Mouse (Mus musculus) liver, postnatal 0 days (tissue): ENCODE results near the gene Trim26. TPM values are rescaled to one million over a fixed set of nuclear protein-coding genes. Genes with fewer than 3 reads are reported as not detected.

Source experiments
- ATAC-seq: fragments of 200-750 bp; cut with Nextera tagmentation; 2 replicates; pipeline ENCODE4 v1.8.0; 2017; ENCODE audit warnings: mild to moderate bottlenecking, moderate library complexity
- DNase-seq: peaks from one replicate; pipeline ENCODE4 v3.0.0-alpha.2; 2016
- H3K27ac ChIP-seq: fragments of 300-500 bp; sonication (generic); 2 replicates; pipeline ENCODE4 v1.5.1; 2014; ENCODE audit warnings: antibody characterized with exemption, moderate library complexity, mild to moderate bottlenecking, low read depth
- H3K27me3 ChIP-seq: fragments of 300-500 bp; sonication (generic); 2 replicates; pipeline ENCODE4 v1.6.1; 2014; ENCODE audit warnings: low read length, control low read depth, mixed read lengths; ENCODE audit not compliant: insufficient read depth
- H3K36me3 ChIP-seq: fragments of 300-500 bp; sonication (generic); replicated peaks from 2 replicates; pipeline ENCODE4 v1.6.1; 2014; ENCODE audit warnings: mild to moderate bottlenecking, control low read depth, low read length, moderate library complexity, mixed read lengths; ENCODE audit not compliant: insufficient read depth
- H3K4me1 ChIP-seq: fragments of 300-500 bp; sonication (generic); 2 replicates; pipeline ENCODE4 v1.6.1; 2014; ENCODE audit warnings: antibody characterized with exemption, mild to moderate bottlenecking, control low read depth; ENCODE audit not compliant: insufficient read depth
- H3K4me2 ChIP-seq: fragments of 300-500 bp; sonication (generic); 2 replicates; pipeline ENCODE4 v1.6.1; 2014; ENCODE audit warnings: low read depth, mild to moderate bottlenecking, low read length, moderate library complexity, mixed read lengths
- H3K4me3 ChIP-seq: fragments of 300-500 bp; sonication (generic); 2 replicates; pipeline ENCODE4 v1.5.1; 2014; ENCODE audit warnings: low read depth, low read length
- H3K9ac ChIP-seq: fragments of 300-500 bp; sonication (generic); replicated peaks from 2 replicates; pipeline ENCODE4 v1.6.1; 2014; ENCODE audit warnings: mild to moderate bottlenecking, moderate library complexity
- H3K9me3 ChIP-seq: fragments of 300-500 bp; sonication (generic); 2 replicates; pipeline ENCODE4 v1.6.1; 2016; ENCODE audit warnings: mild to moderate bottlenecking, control low read depth, low read length, mixed read lengths
- CTCF ChIP-seq: sonication (generic); IDR thresholded peaks from 2 replicates; pipeline ENCODE4 v1.5.1; 2016; ENCODE audit warnings: antibody characterized with exemption, low read depth
- EP300 ChIP-seq: IDR thresholded peaks from 2 replicates; pipeline ENCODE4 v1.6.1; 2016; ENCODE audit warnings: antibody characterized with exemption, low read depth, mild to moderate bottlenecking
- WGBS: fragments of 180-500 bp; shearing (Covaris S2); extraction: QIAGEN DNeasy Blood & Tissue Kit; methylation state at CpG from one replicate; pipeline ENCODE4 v1.1.7; 2014; ENCODE audit not compliant: insufficient replicate concordance; 5-methylcytosine and 5-hydroxymethylcytosine counted together
- polyA plus RNA-seq: library from polyadenylated mRNA; unstranded; fragments of >200 nt; fragmentation: Nextera tagmentation; extraction: Ambion mirVana; gene quantifications from 2 replicates; pipeline ENCODE4 v1.2.1, GENCODE M21; 2015

Gene Trim26
- polyA plus RNA-seq, 1 experiment from 2014 or later = 16.8 TPM

DNA sequence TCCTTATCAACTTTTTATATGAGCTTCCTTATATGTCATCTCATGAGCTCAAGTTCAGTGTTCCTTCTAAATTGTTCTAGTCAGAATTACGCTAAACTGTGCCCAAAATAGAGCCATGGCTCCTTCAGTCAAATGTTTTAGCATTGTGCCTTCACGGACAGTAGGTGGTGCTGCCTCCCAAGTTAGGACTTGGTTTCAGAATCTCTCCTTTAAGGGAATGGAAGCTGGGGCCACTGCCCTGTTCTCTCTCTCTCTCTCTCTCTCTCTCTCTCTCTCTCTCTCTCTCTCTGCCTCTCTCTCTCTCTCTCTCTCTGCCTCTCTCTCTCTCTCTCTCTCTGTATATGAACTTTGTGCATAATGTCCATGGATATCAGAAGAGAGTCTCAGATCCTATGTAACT is 55.4 kb downstream of the Trim26 start:
- H3K36me3 ChIP-seq = no peaks in the 10 kb centered on the region
- no peak overlapping the region for H3K27ac ChIP-seq
- no peaks in the 10 kb centered on the region for H3K9me3 ChIP-seq
- H3K27me3 ChIP-seq = peaks cover 4% of the 10 kb centered on the region; the same call in 1 of the 2 replicates
- no peak overlapping the region for H3K4me2 ChIP-seq
- no peak overlapping the region for H3K9ac ChIP-seq
- TF ChIP-seq EP300 (no peak), CTCF (peak; percentile 85)
- H3K4me1 ChIP-seq = no peaks in the 10 kb centered on the region
- H3K4me3 ChIP-seq = no peak overlapping the region
- ATAC-seq = no peak
- peak; percentile 41 for DNase-seq
- 5% methylated on average over 2 of the region's 2 CpGs for WGBS

DNA sequence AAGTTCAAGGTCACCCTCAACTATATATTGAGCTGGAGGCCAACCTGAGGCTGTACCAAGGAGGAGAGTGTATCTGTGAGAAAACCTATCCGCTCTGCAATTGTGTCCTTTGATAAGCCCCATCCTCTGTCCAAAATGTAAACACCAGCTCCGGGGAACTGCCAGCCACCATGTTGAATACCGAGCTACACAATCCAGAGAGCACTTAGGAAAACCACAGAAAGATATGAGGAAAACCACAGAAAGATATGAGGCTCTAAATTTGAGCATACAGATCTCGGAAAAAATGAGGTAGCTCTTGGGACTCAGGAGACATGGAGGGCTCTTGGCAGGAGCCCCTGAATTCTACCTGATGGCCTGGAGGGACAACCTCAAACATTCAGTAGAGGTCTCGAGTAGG is 56.5 kb downstream of the Trim26 start:
- Histone ChIP-seq H3K9me3 (no peaks in the 10 kb centered on the region), H3K27me3 (peaks cover 4% of the 10 kb centered on the region; the same call in 1 of the 2 replicates), H3K4me2 (no peak overlapping the region), H3K9ac (no peak overlapping the region), H3K27ac (no peak overlapping the region), H3K4me3 (no peak overlapping the region), H3K36me3 (no peaks in the 10 kb centered on the region), H3K4me1 (no peaks in the 10 kb centered on the region)
- no peak for ATAC-seq
- DNase-seq = no peak
- no peak for TF ChIP-seq EP300
- TF ChIP-seq CTCF = no peak
- 27% methylated on average over 5 of the region's 5 CpGs for WGBS

DNA sequence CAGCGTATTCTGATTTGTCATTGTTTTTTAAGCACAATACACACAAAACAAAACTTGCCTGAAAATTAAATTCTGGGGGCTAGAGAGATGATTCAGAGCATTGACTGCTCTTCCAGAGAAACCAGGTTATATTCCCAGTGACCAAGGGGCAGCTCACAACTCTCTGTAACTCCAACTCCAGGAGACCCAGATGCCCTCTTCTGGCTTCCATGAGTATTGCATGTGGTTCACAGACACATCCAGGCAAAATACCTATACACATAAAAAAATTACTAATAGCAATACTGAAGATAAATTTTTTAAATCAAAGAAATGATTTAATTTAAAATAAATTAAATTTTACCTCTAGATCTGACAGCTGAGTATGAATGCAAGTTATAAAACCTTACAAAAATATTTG is 59.6 kb downstream of the Trim26 start:
- Histone ChIP-seq H3K9ac (no peak overlapping the region), H3K9me3 (no peaks in the 10 kb centered on the region), H3K27me3 (peaks cover 3% of the 10 kb centered on the region; the same call in 1 of the 2 replicates), H3K27ac (no peak overlapping the region), H3K4me1 (no peaks in the 10 kb centered on the region), H3K4me3 (no peak overlapping the region), H3K36me3 (no peaks in the 10 kb centered on the region), H3K4me2 (no peak overlapping the region)
- DNase-seq = peak; percentile 55
- ATAC-seq = no peak
- TF ChIP-seq CTCF (peak; percentile 75), EP300 (no peak)
- WGBS = 78% methylated on average over 1 of the region's 1 CpGs

DNA sequence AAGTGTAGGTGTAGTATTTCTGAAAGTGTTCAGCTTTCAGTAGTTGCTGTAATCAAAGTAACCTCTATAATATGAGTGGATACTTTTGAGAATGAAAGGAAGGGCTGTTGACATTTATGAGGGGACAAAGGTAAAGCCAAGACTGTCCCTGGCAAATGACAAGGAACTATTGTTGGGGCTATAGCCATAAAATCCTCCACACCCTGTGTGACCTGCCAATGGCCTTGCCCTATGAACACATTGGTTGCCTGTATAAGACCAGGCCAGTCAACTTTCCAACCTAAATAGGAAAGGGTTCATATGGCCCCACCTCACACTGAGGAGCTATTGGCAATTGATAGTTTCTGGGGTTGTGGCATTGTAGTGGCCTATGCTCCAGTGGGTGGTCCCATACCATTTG is 60.1 kb downstream of the Trim26 start:
- Histone ChIP-seq H3K4me2 (no peak overlapping the region), H3K27me3 (no peaks in the 10 kb centered on the region), H3K4me3 (no peak overlapping the region), H3K27ac (no peak overlapping the region), H3K9me3 (no peaks in the 10 kb centered on the region), H3K4me1 (no peaks in the 10 kb centered on the region), H3K36me3 (no peaks in the 10 kb centered on the region), H3K9ac (no peak overlapping the region)
- DNase-seq = no peak
- ATAC-seq = no peak
- TF ChIP-seq CTCF (no peak), EP300 (no peak)

DNA sequence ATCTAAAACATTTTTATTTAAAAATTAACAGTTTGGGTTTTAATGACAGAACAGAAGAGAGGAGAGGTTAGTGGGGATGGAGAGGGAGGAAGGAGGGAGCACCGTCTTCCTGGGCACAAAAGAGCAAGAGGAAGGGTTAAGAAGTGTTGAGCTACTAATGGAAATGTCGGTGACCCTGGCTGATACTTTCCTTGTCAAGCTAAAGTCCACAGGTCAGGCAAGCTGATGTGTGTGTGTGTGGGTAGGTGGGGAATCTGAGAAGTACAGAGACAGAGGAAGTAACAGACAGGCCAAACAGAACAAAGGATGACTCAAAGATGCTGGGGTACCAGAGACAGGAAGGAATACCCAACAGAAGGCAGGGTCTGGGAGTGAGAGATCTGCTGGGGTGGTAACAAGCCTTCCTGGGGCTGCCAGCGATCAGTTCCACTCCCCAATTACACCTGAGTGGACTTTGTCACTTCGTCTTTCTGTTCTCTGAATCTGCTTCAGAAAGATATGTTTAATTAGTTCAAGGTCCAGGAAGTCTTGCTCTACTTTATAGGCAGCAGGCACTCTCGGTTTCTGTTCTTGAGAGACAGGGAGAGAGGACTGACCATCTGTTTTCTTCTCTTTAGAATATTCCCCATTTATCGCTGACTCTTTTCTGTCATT is 60.7 kb downstream of the Trim26 start, which contains the start of gene Trim31:
TSS of gene Trim31 (plus strand) at position 567 of the 654 bp plus-strand sequence.
- TF ChIP-seq EP300 = no peak
- no peak for TF ChIP-seq CTCF
- H3K27ac ChIP-seq = no peak within 1 kb of the TSS
- ATAC-seq (no peak), DNase-seq (no peak)
- H3K4me2 ChIP-seq = no peak within 1 kb of the TSS
- H3K36me3 ChIP-seq = no peaks in the 10 kb centered on the region
- H3K4me1 ChIP-seq = no peaks in the 10 kb centered on the region
- WGBS = 57% methylated on average over 6 of the region's 6 CpGs
- H3K27me3 ChIP-seq = no peaks in the 10 kb centered on the region
- H3K9me3 ChIP-seq = no peaks in the 10 kb centered on the region
- H3K4me3 ChIP-seq = no peak within 1 kb of the TSS
- H3K9ac ChIP-seq = no peak within 1 kb of the TSS

DNA sequence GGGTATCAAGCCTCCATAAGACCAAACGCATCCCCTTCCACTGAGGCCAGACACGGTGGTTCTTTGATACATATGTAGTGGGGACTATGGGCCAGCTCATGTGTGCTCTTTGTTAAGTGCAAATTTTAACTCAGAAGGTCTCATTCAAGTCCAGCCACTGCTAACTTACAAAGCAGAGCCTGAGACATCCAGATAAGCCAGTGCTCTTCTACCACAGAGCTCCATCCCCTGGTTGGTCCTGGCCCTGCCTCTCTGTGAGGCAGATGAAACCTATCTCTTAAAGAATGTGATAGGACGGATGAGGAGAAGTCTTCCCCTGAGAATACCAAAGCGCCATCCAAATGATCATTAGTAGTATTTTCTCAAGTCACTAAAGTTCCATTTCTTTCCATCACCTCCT is 62.4 kb downstream of the Trim26 start:
- Histone ChIP-seq H3K9ac (no peak overlapping the region), H3K9me3 (no peaks in the 10 kb centered on the region), H3K27me3 (no peaks in the 10 kb centered on the region), H3K27ac (no peak overlapping the region), H3K4me3 (no peak overlapping the region), H3K4me2 (no peak overlapping the region), H3K36me3 (no peaks in the 10 kb centered on the region), H3K4me1 (no peaks in the 10 kb centered on the region)
- 69% methylated on average over 4 of the region's 4 CpGs for WGBS
- ATAC-seq = no peak
- no peak for TF ChIP-seq CTCF
- TF ChIP-seq EP300 = no peak
- no peak for DNase-seq
